Mouse (Mus musculus) erythroblast, embryonic 14.5 days (primary cell): ENCODE results near the gene Ankdd1b.

ENCODE experiments used
- GATA1 ChIP-seq: IDR thresholded peaks from 2 replicates; pipeline ENCODE4 v1.6.1; 2012; ENCODE audit warnings: low read length, inconsistent platforms, mixed read lengths
- TAL1 ChIP-seq: IDR thresholded peaks from 3 replicates; pipeline ENCODE4 v1.6.1; 2012; ENCODE audit warnings: low read length, inconsistent platforms, mixed read lengths

DNA sequence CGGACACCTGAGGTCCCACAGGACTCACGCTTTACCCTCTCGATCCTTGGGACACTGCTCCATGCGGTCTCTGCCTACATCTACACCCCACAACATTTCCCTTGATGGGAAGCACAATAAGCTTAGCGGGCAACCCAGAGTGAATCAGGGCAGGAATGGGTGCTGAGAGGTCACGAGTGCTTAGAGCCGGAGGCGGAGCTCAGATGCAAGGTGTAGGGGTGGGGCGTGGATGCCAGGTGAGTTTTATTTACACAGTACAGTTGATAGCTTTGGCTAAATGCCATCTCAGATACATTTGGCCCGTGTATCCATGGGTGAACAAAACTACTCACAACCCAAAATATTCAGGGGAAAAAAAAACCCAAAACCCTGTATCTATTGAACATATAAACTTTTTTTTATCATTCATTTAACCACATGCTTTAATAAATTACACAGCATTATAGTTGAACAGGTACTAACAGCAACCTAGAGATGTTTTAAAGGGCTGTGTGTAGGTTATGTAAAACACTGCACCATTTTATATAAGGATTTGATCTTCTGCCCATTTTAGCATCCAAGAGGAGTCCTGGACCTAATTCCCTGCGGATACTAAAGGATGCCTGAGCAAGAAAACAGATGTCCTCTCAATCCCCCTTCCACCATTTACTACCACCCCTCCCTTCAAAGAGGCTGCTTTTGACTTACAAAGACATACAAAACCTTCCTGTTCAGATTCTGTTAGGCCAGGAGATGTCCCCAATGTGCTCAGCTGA lies 19.4 kb downstream of the Ankdd1b start:
- TF ChIP-seq GATA1 (no peak), TAL1 (no peak)
